Mouse (Mus musculus) midbrain, embryonic 15.5 days (tissue): ENCODE results near the gene Mcoln2. TPM values are rescaled to one million over a fixed set of nuclear protein-coding genes. Genes with fewer than 3 reads are reported as not detected.
A peak's percentile ranks its signal among the peaks of the same experiment; 100 is the strongest.

Source experiments
- ATAC-seq: fragments of 200-750 bp; cut with Nextera tagmentation; replicated peaks from 2 replicates; pipeline ENCODE4 v1.8.0; 2017; ENCODE audit warnings: moderate TSS enrichment
- H3K27ac ChIP-seq: fragments of 300-500 bp; sonication (generic); 2 replicates; pipeline ENCODE4 v1.5.1; 2015; ENCODE audit warnings: mild to moderate bottlenecking, inconsistent platforms
- H3K27me3 ChIP-seq: fragments of 300-500 bp; sonication (generic); replicated peaks from 2 replicates; pipeline ENCODE4 v1.6.1; 2015; ENCODE audit warnings: inconsistent platforms
- H3K36me3 ChIP-seq: fragments of 300-500 bp; sonication (generic); replicated peaks from 2 replicates; pipeline ENCODE4 v1.6.1; 2015; ENCODE audit warnings: inconsistent platforms
- H3K4me1 ChIP-seq: fragments of 300-500 bp; sonication (generic); 2 replicates; pipeline ENCODE4 v1.6.1; 2015; ENCODE audit warnings: inconsistent platforms
- H3K4me2 ChIP-seq: fragments of 300-500 bp; sonication (generic); 2 replicates; pipeline ENCODE4 v1.6.1; 2015; ENCODE audit warnings: inconsistent platforms, mild to moderate bottlenecking, moderate library complexity
- H3K4me3 ChIP-seq: fragments of 300-500 bp; sonication (generic); 2 replicates; pipeline ENCODE4 v1.5.1; 2015; ENCODE audit warnings: mild to moderate bottlenecking, inconsistent platforms
- H3K9ac ChIP-seq: fragments of 300-500 bp; sonication (generic); 2 replicates; pipeline ENCODE4 v1.6.1; 2015; ENCODE audit warnings: mild to moderate bottlenecking, inconsistent platforms
- H3K9me3 ChIP-seq: fragments of 300-500 bp; sonication (generic); 2 replicates; pipeline ENCODE4 v1.6.1; 2016; ENCODE audit warnings: inconsistent platforms
- WGBS: fragments of 180-500 bp; shearing (Covaris S2); methylation state at CpG from one replicate; pipeline ENCODE4 v1.1.7; 2015; ENCODE audit warnings: mixed read lengths; 5-methylcytosine and 5-hydroxymethylcytosine counted together
- polyA plus RNA-seq: library from polyadenylated mRNA; unstranded; fragments of >200 nt; fragmentation: Nextera tagmentation; extraction: Ambion mirVana; gene quantifications from 2 replicates; pipeline ENCODE4 v1.2.1, GENCODE M21; 2015

The Mcoln2 gene
- 0.13 and 0.18 TPM in 2 replicates for polyA plus RNA-seq

GRCm38 (mm10) chr3:146149156-146150057 lies at the start of gene Mcoln2:
Gene Mcoln2, plus strand, starts transcription at chr3:146149833.
- H3K4me3 ChIP-seq: peak within 1 kb of the TSS; percentile 39
- 13% methylated on average over 33 of the region's 34 CpGs for WGBS
- H3K9ac ChIP-seq: peak within 1 kb of the TSS; percentile 19; the same call in 1 of the 2 replicates
- no peaks in the 10 kb centered on the region for H3K36me3 ChIP-seq
- H3K4me1 ChIP-seq: peaks cover 11% of the 10 kb centered on the region
- peaks cover 27% of the 10 kb centered on the region for H3K27me3 ChIP-seq
- peak within 1 kb of the TSS; percentile 90 for H3K4me2 ChIP-seq
- no peaks in the 10 kb centered on the region for H3K9me3 ChIP-seq
- ATAC-seq: 0 out of 2 replicates have a peak, but pooled peaks have one; percentile 37
- no peak within 1 kb of the TSS for H3K27ac ChIP-seq

GRCm38 (mm10) chr3:146099925-146100324 lies 49.7 kb upstream of the Mcoln2 start:
- H3K27me3 ChIP-seq: no peaks in the 10 kb centered on the region
- no peak overlapping the region for H3K4me2 ChIP-seq
- H3K9me3 ChIP-seq: no peaks in the 10 kb centered on the region
- no peak for ATAC-seq
- no peaks in the 10 kb centered on the region for H3K4me1 ChIP-seq
- H3K4me3 ChIP-seq: no peak overlapping the region
- no peak overlapping the region for H3K9ac ChIP-seq
- no peak overlapping the region for H3K27ac ChIP-seq
- H3K36me3 ChIP-seq: no peaks in the 10 kb centered on the region

GRCm38 (mm10) chr3:146102049-146102448 lies 47.6 kb upstream of the Mcoln2 start:
- Histone ChIP-seq H3K9ac (no peak overlapping the region), H3K9me3 (no peaks in the 10 kb centered on the region), H3K27me3 (peaks cover 4% of the 10 kb centered on the region; the same call in 1 of the 2 replicates), H3K4me1 (peaks cover 3% of the 10 kb centered on the region), H3K4me2 (no peak overlapping the region), H3K27ac (no peak overlapping the region), H3K4me3 (no peak overlapping the region), H3K36me3 (no peaks in the 10 kb centered on the region)
- WGBS: 60% methylated on average over 6 of the region's 6 CpGs
- ATAC-seq: no peak

GRCm38 (mm10) chr3:146107116-146107849 lies 42.4 kb upstream of the Mcoln2 start:
- Histone ChIP-seq H3K4me3 (peak overlapping the region; percentile 40), H3K9ac (peak overlapping the region; percentile 15; the same call in 1 of the 2 replicates), H3K9me3 (no peaks in the 10 kb centered on the region), H3K4me1 (peaks cover 15% of the 10 kb centered on the region), H3K27ac (no peak overlapping the region), H3K4me2 (peak overlapping the region; percentile 76), H3K36me3 (no peaks in the 10 kb centered on the region), H3K27me3 (peaks cover 4% of the 10 kb centered on the region; the same call in 1 of the 2 replicates)
- 4% methylated on average over 18 of the region's 18 CpGs for WGBS
- ATAC-seq: peak; percentile 77

- peak within 1 kb of the TSS; percentile 15; the same call in 1 of the 2 replicates for H3K9ac ChIP-seq
- H3K9me3 ChIP-seq: no peaks in the 10 kb centered on the region
- peak; percentile 98 for ATAC-seq
Observed at GRCm38 (mm10) chr3:146107921-146108571, 41.6 kb upstream of the Mcoln2 start, which contains the start of gene Wdr63. Gene Wdr63, minus strand, starts transcription at chr3:146108130.

GRCm38 (mm10) chr3:146108945-146109344 lies 40.7 kb upstream of the Mcoln2 start:
- Histone ChIP-seq H3K27me3 (peaks cover 4% of the 10 kb centered on the region; the same call in 1 of the 2 replicates), H3K9me3 (no peaks in the 10 kb centered on the region), H3K9ac (no peak overlapping the region), H3K36me3 (no peaks in the 10 kb centered on the region), H3K4me2 (no peak overlapping the region), H3K4me3 (no peak overlapping the region), H3K4me1 (peaks cover 15% of the 10 kb centered on the region), H3K27ac (no peak overlapping the region)
- WGBS: 81% methylated on average over 2 of the region's 2 CpGs
- no peak for ATAC-seq

More at GRCm38 (mm10) chr3:146107921-146108571, 41.6 kb upstream of the Mcoln2 start, which contains the start of gene Wdr63:
- 13% methylated on average over 18 of the region's 18 CpGs for WGBS
- Histone ChIP-seq H3K27me3 (peaks cover 4% of the 10 kb centered on the region; the same call in 1 of the 2 replicates), H3K4me2 (peak within 1 kb of the TSS; percentile 76), H3K36me3 (no peaks in the 10 kb centered on the region), H3K4me3 (peak within 1 kb of the TSS; percentile 40), H3K27ac (no peak within 1 kb of the TSS), H3K4me1 (peaks cover 15% of the 10 kb centered on the region)

GRCm38 (mm10) chr3:146110358-146110757 lies 39.3 kb upstream of the Mcoln2 start:
- Histone ChIP-seq H3K27ac (no peak overlapping the region), H3K4me2 (no peak overlapping the region), H3K4me3 (no peak overlapping the region), H3K27me3 (peaks cover 4% of the 10 kb centered on the region; the same call in 1 of the 2 replicates), H3K4me1 (peaks cover 15% of the 10 kb centered on the region), H3K9me3 (no peaks in the 10 kb centered on the region), H3K9ac (no peak overlapping the region), H3K36me3 (no peaks in the 10 kb centered on the region)
- 76% methylated on average over 2 of the region's 2 CpGs for WGBS
- no peak for ATAC-seq

- Histone ChIP-seq H3K4me3 (no peak overlapping the region), H3K27ac (no peak overlapping the region), H3K4me1 (peaks cover 15% of the 10 kb centered on the region), H3K9me3 (no peaks in the 10 kb centered on the region), H3K9ac (no peak overlapping the region), H3K27me3 (0 out of 2 replicates have a peak, but pooled peaks cover 4% of the 10 kb centered on the region), H3K36me3 (no peaks in the 10 kb centered on the region), H3K4me2 (no peak overlapping the region)
- 71% methylated on average over 6 of the region's 6 CpGs for WGBS
- no peak for ATAC-seq
Observed at GRCm38 (mm10) chr3:146110916-146111315, 38.7 kb upstream of the Mcoln2 start.

GRCm38 (mm10) chr3:146117258-146117996 lies 32.2 kb upstream of the Mcoln2 start, which contains the start of gene Mcoln3:
Gene Mcoln3, plus strand, starts transcription at chr3:146117450.
- H3K27me3 ChIP-seq: peaks cover 30% of the 10 kb centered on the region
- H3K9ac ChIP-seq: no peak within 1 kb of the TSS
- no peak; the same call in 1 of the 2 replicates for ATAC-seq
- WGBS: 12% methylated on average over 35 of the region's 35 CpGs
- peaks cover 10% of the 10 kb centered on the region; the same call in 1 of the 2 replicates for H3K4me1 ChIP-seq
- peak within 1 kb of the TSS; percentile 17 for H3K4me2 ChIP-seq
- no peak within 1 kb of the TSS for H3K27ac ChIP-seq
- no peaks in the 10 kb centered on the region for H3K36me3 ChIP-seq
- no peak within 1 kb of the TSS for H3K4me3 ChIP-seq
- no peaks in the 10 kb centered on the region for H3K9me3 ChIP-seq

- Histone ChIP-seq H3K9me3 (no peaks in the 10 kb centered on the region), H3K4me3 (no peak overlapping the region), H3K27me3 (peaks cover 30% of the 10 kb centered on the region), H3K27ac (no peak overlapping the region), H3K9ac (no peak overlapping the region), H3K4me2 (no peak overlapping the region), H3K4me1 (peaks cover 10% of the 10 kb centered on the region; the same call in 1 of the 2 replicates), H3K36me3 (no peaks in the 10 kb centered on the region)
- 64% methylated on average over 9 of the region's 9 CpGs for WGBS
- ATAC-seq: no peak
Observed at GRCm38 (mm10) chr3:146117997-146118457, 31.6 kb upstream of the Mcoln2 start.
